In the genomic region with DNA sequence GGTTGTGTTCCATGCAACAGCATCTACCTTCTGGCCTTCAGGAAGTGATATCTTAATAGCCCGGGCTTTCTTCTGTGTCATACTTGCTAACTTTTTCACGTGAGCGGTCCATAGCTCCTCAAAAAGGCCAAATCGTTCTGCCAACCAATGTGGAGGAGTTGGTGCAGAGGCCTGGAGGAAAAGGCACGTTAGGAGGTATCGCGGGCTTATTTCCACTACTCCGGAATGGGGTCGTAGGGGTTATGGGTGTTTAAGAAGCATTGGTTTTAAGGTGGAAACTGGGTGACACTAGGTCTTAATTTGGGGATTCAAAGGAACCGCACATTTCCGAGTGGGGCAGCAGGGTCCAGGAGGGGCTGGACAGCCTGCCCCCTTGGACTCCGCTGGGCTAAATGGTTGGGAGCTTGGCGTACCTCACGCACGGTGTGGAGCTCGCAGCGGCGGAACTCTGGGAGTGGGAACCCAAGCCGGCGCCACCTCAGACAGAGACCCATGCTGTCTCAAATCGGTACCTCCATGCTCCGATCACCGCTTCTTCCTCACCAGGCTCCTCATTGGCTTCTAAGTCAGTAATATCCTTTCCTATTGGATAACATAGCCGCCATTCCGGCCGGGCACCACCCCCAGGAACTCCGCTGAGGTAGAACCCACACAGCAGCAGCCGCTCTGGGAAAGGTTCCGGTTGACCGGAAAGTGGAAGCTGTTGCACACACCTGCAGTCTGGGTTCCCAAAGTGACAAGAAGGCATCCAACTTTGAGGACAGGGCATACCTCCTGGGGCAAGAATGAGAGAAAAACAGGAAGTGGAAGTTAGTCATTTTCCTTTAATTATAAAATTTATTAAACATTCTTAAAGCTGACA, we compare ENCODE assay signal across 1 mouse cellular context.
TF ChIP-seq lines count a peak whose summit lies in the region.

No protein-coding gene starts in this region.

TF ChIP-seq in MEL, 35 proteins besides CTCF, POLR2A, EP300 and RAD21 (continued from another document):
- no peak for TF ChIP-seq GABPA (IDR thresholded peaks at IDR 0.05; ENCODE audit: low read depth, low read length)
- peak; percentile 42; the same call in 1 of the 2 replicates for TF ChIP-seq POLR2AphosphoS5 (IDR thresholded peaks at IDR 0.05; ENCODE audit: borderline replicate concordance, low read depth, low read length)
- TF ChIP-seq ZKSCAN1 (IDR thresholded peaks at IDR 0.05; ENCODE audit: low read depth, low read length), result no peak; the same call in 1 of the 2 replicates
- TF ChIP-seq TCF12 (IDR thresholded peaks at IDR 0.05; ENCODE audit: low read depth, low read length), result peak; percentile 94
- no peak for TF ChIP-seq MYB (IDR thresholded peaks at IDR 0.05; ENCODE audit: low read depth, low read length)
- TF ChIP-seq ZMIZ1 (IDR thresholded peaks at IDR 0.05; ENCODE audit: low read depth, low read length), result peak; percentile 93
- TF ChIP-seq NRF1 (IDR thresholded peaks at IDR 0.05; ENCODE audit: insufficient read depth, low read depth, low read length, poor library complexity, severe bottlenecking), result peak; percentile 43; the same call in 1 of the 2 replicates
- no peak for TF ChIP-seq TAL1 (IDR thresholded peaks at IDR 0.05; ENCODE audit: low read length)
- no peak; the same call in 1 of the 2 replicates for TF ChIP-seq UBTF (IDR thresholded peaks at IDR 0.05; ENCODE audit: borderline replicate concordance, insufficient read depth, low read depth, low read length)
- peak; percentile 99 for TF ChIP-seq HCFC1 (IDR thresholded peaks at IDR 0.05; ENCODE audit: low read depth, low read length)
- TF ChIP-seq USF1 (IDR thresholded peaks at IDR 0.05; ENCODE audit: low read depth, low read length), result peak; percentile 54
- peak; percentile 96 for TF ChIP-seq TBP (IDR thresholded peaks at IDR 0.05; ENCODE audit: low read depth, low read length)
- TF ChIP-seq ZC3H11A (IDR thresholded peaks at IDR 0.05; ENCODE audit: low read depth, low read length), result no peak
- TF ChIP-seq GATA1 (IDR thresholded peaks at IDR 0.05; ENCODE audit: low read depth, low read length), result peak; percentile 58; the same call in 1 of the 2 replicates
- TF ChIP-seq MYC (IDR thresholded peaks at IDR 0.05; ENCODE audit: low read depth, low read length), result peak; percentile 99
- no peak for TF ChIP-seq MAFK (IDR thresholded peaks at IDR 0.05; ENCODE audit: borderline replicate concordance, low read depth, low read length)
- peak; percentile 98 for TF ChIP-seq POLR2AphosphoS2 (IDR thresholded peaks at IDR 0.05; ENCODE audit: low read length)
- peak; percentile 83; the same call in 1 of the 2 replicates for TF ChIP-seq MEF2A (IDR thresholded peaks at IDR 0.05; ENCODE audit: extremely low read depth, insufficient replicate concordance, low read depth, low read length, poor library complexity, severe bottlenecking)
- no peak; the same call in 1 of the 2 replicates for TF ChIP-seq RCOR1 (IDR thresholded peaks at IDR 0.05; ENCODE audit: low read depth, low read length)
- TF ChIP-seq SMC3 (IDR thresholded peaks at IDR 0.05; ENCODE audit: low read depth, low read length), result peak; percentile 47
- TF ChIP-seq ETS1 (IDR thresholded peaks at IDR 0.05; ENCODE audit: low read depth, low read length), result peak; percentile 70; the same call in 1 of the 2 replicates
- peak; percentile 95; the same call in 1 of the 2 replicates for TF ChIP-seq KAT2A (conservative IDR thresholded peaks at IDR 0.05; ENCODE audit: low read depth, low read length)
- TF ChIP-seq ELF1 (IDR thresholded peaks at IDR 0.05; ENCODE audit: low read depth, low read length), result peak; percentile 94
